Mouse (Mus musculus): ENCODE measurements around the gene Pyroxd2.

Gene Pyroxd2

DNA sequence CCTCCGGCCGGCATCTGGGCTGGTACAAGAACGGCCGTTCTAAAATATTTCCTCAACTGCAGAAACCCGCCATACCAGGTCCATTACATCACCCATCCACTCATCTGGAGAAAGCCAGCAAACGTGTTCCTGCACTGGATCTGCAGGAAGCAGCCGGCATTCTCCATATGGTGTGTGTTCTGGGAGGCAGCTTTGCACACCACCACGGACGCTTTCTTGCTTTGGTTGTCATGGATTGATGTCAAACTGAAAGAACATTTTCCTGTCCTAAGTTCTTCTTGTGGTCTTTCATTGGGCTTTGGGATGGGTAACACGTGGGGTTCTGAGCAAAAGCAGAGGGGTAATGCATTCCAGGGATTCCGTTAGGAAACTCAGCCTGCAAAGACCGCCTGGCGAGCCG is 10.7 kb downstream of the Pyroxd2 start:
- Histone ChIP-seq H3K27me3 (ENCODE audit: insufficient read depth, low read length) (peaks cover 7% of the 10 kb centered on the region; the same call in 1 of the 2 replicates), H3K36me3 (ENCODE audit: insufficient read depth, low read length) (no peaks in the 10 kb centered on the region), H3K4me1 (replicated peaks; ENCODE audit: low read depth, low read length) (peaks cover 5% of the 10 kb centered on the region; the same call in 1 of the 2 replicates), H3K9me3 (ENCODE audit: low read length) (no peaks in the 10 kb centered on the region), H3K4me3 (replicated peaks; ENCODE audit: low read length) (peak overlapping the region; percentile 23; the same call in 1 of the 2 replicates)
- TF ChIP-seq CTCF (conservative IDR thresholded peaks at IDR 0.05; ENCODE audit: low read length) (no peak), NANOG (IDR thresholded peaks at IDR 0.05; ENCODE audit: borderline replicate concordance, low read length) (no peak), POU5F1 (IDR thresholded peaks at IDR 0.05; ENCODE audit: borderline replicate concordance, low read length) (no peak)

DNA sequence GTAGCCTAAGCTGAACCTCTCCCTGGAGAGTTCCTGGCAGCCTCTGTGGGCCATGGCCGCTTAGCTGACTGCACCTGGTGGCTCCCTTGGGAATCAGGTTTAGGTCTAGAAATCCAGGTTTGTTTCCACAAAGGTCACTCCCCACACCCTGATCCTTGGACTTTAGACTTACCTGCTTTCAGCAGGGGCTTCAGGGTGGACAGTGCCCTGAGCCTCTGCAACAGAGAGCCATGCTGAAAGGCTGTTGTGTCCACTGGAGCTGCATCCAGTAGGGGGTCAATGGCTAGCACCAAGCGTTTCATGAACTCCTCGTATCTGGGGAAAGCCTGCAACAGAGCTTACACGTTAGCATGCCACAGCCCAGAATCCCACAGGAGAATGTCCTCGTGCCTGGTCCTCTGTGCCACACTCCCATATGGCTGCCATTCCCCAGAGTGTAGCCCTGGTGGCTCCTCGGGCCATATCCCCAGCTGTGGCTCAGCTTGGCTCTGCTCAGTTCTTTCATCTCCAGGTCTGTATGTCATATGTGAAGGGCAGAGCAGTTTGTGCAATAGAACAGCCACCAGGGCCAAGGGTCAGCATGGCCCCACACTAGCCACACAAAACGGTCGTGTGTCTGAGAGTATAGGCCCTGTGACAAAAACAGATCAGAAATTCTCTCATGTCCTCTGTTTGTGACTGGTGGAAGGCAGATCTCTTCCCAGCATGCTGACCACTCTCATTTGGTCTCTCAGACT is 12.2 kb downstream of the Pyroxd2 start:
- Histone ChIP-seq H3K36me3 (ENCODE audit: insufficient read depth, low read length) (no peaks in the 10 kb centered on the region), H3K4me3 (replicated peaks; ENCODE audit: low read length) (no peak overlapping the region), H3K9me3 (ENCODE audit: low read length) (no peaks in the 10 kb centered on the region), H3K27me3 (ENCODE audit: insufficient read depth, low read length) (peaks cover 16% of the 10 kb centered on the region), H3K4me1 (replicated peaks; ENCODE audit: low read depth, low read length) (peaks cover 12% of the 10 kb centered on the region)
- TF ChIP-seq CTCF (conservative IDR thresholded peaks at IDR 0.05; ENCODE audit: low read length) (no peak), NANOG (IDR thresholded peaks at IDR 0.05; ENCODE audit: borderline replicate concordance, low read length) (no peak), POU5F1 (IDR thresholded peaks at IDR 0.05; ENCODE audit: borderline replicate concordance, low read length) (no peak)

DNA sequence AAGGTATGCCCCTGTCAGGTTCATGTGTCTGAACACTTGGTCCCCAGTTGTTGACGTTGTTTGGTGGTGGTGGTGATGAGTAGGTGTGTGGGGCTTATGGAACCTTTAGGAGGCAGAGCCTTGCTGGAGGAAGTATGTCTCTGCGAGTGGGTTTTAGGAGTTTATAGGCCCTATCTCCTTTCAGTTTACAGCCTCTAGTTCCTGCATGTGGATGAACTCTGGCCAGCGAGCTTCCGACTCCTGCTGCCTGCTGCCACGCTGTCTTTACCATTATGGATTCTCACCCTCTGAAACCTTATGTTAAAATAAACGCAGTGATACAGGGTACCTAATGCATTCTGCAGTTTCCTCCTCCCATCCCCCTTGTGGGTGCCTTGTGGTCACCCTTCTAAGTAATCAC is 12.8 kb downstream of the Pyroxd2 start:
- Histone ChIP-seq H3K36me3 (ENCODE audit: insufficient read depth, low read length) (no peaks in the 10 kb centered on the region), H3K27me3 (ENCODE audit: insufficient read depth, low read length) (peaks cover 17% of the 10 kb centered on the region), H3K9me3 (ENCODE audit: low read length) (no peaks in the 10 kb centered on the region), H3K4me1 (replicated peaks; ENCODE audit: low read depth, low read length) (peaks cover 12% of the 10 kb centered on the region), H3K4me3 (replicated peaks; ENCODE audit: low read length) (no peak overlapping the region)
- no peak for TF ChIP-seq CTCF (conservative IDR thresholded peaks at IDR 0.05; ENCODE audit: low read length)
- no peak for TF ChIP-seq POU5F1 (IDR thresholded peaks at IDR 0.05; ENCODE audit: borderline replicate concordance, low read length)
- TF ChIP-seq NANOG (IDR thresholded peaks at IDR 0.05; ENCODE audit: borderline replicate concordance, low read length): no peak

DNA sequence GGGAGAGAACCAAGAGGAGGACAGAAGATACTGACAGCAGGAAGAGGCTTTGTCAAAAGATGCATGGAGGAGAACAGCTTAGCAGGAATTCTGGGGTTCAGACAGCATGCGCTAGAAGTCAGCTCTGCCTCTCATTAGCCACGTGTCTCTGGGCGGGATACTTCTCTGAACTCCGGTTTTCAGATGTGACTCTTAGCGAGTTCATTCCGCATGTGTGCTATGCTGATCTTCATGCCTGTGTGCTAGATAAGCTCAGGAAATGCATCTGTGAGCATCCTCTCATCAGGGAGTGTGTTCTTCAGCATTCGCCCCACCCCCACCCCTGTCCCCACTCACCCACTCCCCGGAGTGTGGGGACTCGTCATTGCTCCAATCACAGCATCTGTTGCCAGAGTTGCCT is 14.8 kb downstream of the Pyroxd2 start:
- TF ChIP-seq POU5F1 (IDR thresholded peaks at IDR 0.05; ENCODE audit: borderline replicate concordance, low read length) (no peak), NANOG (IDR thresholded peaks at IDR 0.05; ENCODE audit: borderline replicate concordance, low read length) (no peak), CTCF (conservative IDR thresholded peaks at IDR 0.05; ENCODE audit: low read length) (no peak)
- Histone ChIP-seq H3K27me3 (ENCODE audit: insufficient read depth, low read length) (peaks cover 18% of the 10 kb centered on the region), H3K9me3 (ENCODE audit: low read length) (no peaks in the 10 kb centered on the region), H3K4me3 (replicated peaks; ENCODE audit: low read length) (no peak overlapping the region), H3K36me3 (ENCODE audit: insufficient read depth, low read length) (no peaks in the 10 kb centered on the region), H3K4me1 (replicated peaks; ENCODE audit: low read depth, low read length) (peaks cover 12% of the 10 kb centered on the region)

DNA sequence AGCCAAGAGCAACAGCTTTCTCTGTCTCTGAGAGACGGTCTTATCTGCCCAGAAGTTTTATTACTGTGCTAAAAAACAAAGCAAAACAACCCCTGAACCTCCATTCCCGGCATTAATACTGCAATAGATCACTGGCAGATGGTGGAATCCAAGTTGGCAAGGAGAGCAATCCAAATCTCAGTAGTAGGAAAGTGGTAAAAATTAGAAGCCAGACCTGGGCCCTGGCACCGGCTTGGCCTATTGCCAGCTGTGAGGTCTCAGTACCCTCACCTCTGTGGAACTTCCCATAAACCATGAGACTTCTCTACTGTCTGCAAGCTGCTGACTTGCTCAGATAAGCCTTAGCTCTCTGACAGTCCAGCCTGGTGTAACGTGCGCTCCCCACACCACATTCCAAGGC is 17.6 kb downstream of the Pyroxd2 start:
- Histone ChIP-seq H3K9me3 (ENCODE audit: low read length) (peaks cover 4% of the 10 kb centered on the region), H3K36me3 (ENCODE audit: insufficient read depth, low read length) (no peaks in the 10 kb centered on the region), H3K27me3 (ENCODE audit: insufficient read depth, low read length) (peaks cover 18% of the 10 kb centered on the region), H3K4me3 (replicated peaks; ENCODE audit: low read length) (no peak overlapping the region), H3K4me1 (replicated peaks; ENCODE audit: low read depth, low read length) (peaks cover 12% of the 10 kb centered on the region)
- TF ChIP-seq NANOG (IDR thresholded peaks at IDR 0.05; ENCODE audit: borderline replicate concordance, low read length) (no peak), CTCF (conservative IDR thresholded peaks at IDR 0.05; ENCODE audit: low read length) (no peak), POU5F1 (IDR thresholded peaks at IDR 0.05; ENCODE audit: borderline replicate concordance, low read length) (no peak)

- H3K4me3 ChIP-seq (replicated peaks; ENCODE audit: low read length): no peak overlapping the region
- TF ChIP-seq NANOG (IDR thresholded peaks at IDR 0.05; ENCODE audit: borderline replicate concordance, low read length) (no peak), CTCF (conservative IDR thresholded peaks at IDR 0.05; ENCODE audit: low read length) (no peak), POU5F1 (IDR thresholded peaks at IDR 0.05; ENCODE audit: borderline replicate concordance, low read length) (no peak)
- 0 out of 2 replicates have a peak, but pooled peaks cover under 1% of the 10 kb centered on the region for H3K4me1 ChIP-seq (replicated peaks; ENCODE audit: low read depth, low read length)
- no peaks in the 10 kb centered on the region for H3K36me3 ChIP-seq (ENCODE audit: insufficient read depth, low read length)
- H3K27me3 ChIP-seq (ENCODE audit: insufficient read depth, low read length): peaks cover 10% of the 10 kb centered on the region; the same call in 1 of the 2 replicates
- peaks cover 4% of the 10 kb centered on the region for H3K9me3 ChIP-seq (ENCODE audit: low read length)
Measured at GRCm38 (mm10) chr19:42727424-42727823, 25.2 kb downstream of the Pyroxd2 start.

DNA sequence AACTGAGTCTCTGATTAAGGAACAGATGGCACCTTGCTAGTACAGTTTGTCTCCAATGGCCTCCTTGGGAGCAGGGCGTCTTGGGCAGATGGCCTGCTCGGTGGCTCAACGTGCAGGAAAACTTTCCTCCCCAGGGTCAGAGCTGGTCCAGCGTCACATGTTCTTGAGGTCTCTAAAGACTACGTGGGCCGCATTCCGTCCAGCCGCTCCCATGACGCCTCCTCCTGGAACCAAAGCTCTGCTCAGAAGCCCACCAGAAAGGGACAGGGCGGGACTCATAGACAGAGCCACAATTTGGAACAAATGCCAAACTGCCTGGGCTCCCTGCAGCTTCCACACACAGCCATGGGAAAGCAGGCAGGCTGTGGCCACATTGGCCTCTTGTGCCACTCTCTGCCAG is 25.8 kb downstream of the Pyroxd2 start:
- Histone ChIP-seq H3K27me3 (ENCODE audit: insufficient read depth, low read length) (peaks cover 10% of the 10 kb centered on the region; the same call in 1 of the 2 replicates), H3K4me1 (replicated peaks; ENCODE audit: low read depth, low read length) (0 out of 2 replicates have a peak, but pooled peaks cover 2% of the 10 kb centered on the region), H3K36me3 (ENCODE audit: insufficient read depth, low read length) (no peaks in the 10 kb centered on the region), H3K4me3 (replicated peaks; ENCODE audit: low read length) (no peak overlapping the region), H3K9me3 (ENCODE audit: low read length) (no peaks in the 10 kb centered on the region)
- TF ChIP-seq POU5F1 (IDR thresholded peaks at IDR 0.05; ENCODE audit: borderline replicate concordance, low read length) (no peak), NANOG (IDR thresholded peaks at IDR 0.05; ENCODE audit: borderline replicate concordance, low read length) (no peak), CTCF (conservative IDR thresholded peaks at IDR 0.05; ENCODE audit: low read length) (no peak)

DNA sequence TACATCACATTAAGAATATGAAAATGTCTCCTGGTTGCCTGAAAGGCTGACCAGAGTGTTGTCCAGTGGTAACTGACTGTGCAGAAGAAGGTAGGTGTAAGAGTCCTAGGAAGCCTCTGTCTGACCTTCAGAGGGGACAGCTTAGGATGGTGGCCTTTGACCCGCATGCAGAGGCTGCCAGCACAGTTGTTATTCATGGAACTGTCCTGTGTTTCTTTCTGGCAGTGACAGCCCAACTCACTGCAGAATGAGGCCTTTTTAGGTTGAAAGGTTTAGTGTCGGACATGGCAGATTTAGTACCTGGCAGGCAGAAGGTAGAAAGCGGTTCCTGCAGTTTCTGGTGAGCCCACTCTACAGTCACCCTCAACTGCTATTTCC is 26.6 kb downstream of the Pyroxd2 start:
- 0 out of 2 replicates have a peak, but pooled peaks cover 2% of the 10 kb centered on the region for H3K4me1 ChIP-seq (replicated peaks; ENCODE audit: low read depth, low read length)
- no peak overlapping the region for H3K4me3 ChIP-seq (replicated peaks; ENCODE audit: low read length)
- TF ChIP-seq NANOG (IDR thresholded peaks at IDR 0.05; ENCODE audit: borderline replicate concordance, low read length) (no peak), POU5F1 (IDR thresholded peaks at IDR 0.05; ENCODE audit: borderline replicate concordance, low read length) (no peak), CTCF (conservative IDR thresholded peaks at IDR 0.05; ENCODE audit: low read length) (no peak)
- no peaks in the 10 kb centered on the region for H3K36me3 ChIP-seq (ENCODE audit: insufficient read depth, low read length)
- H3K9me3 ChIP-seq (ENCODE audit: low read length): no peaks in the 10 kb centered on the region
- H3K27me3 ChIP-seq (ENCODE audit: insufficient read depth, low read length): peaks cover 7% of the 10 kb centered on the region; the same call in 1 of the 2 replicates
